Mouse (Mus musculus) bone marrow, adult 2 months (tissue): ENCODE data around the gene Uba7. TPM values are rescaled to one million over a fixed set of nuclear protein-coding genes. Genes with fewer than 3 reads are reported as not detected.

Experiments
- H3K27ac ChIP-seq: fragments of 200-500 bp; 2 replicates; pipeline ENCODE4 v1.5.1; 2012; ENCODE audit warnings: low read depth, mild to moderate bottlenecking, control low read depth, inconsistent platforms, low read length; ENCODE audit not compliant: control insufficient read depth, poor library complexity, insufficient read depth
- H3K4me1 ChIP-seq: fragments of 200-500 bp; 2 replicates; pipeline ENCODE4 v1.6.1; 2011; ENCODE audit warnings: low read length; ENCODE audit not compliant: control insufficient read depth, insufficient read depth
- H3K4me3 ChIP-seq: fragments of 200-500 bp; replicated peaks from 2 replicates; pipeline ENCODE3; 2011; ENCODE audit warnings: mild to moderate bottlenecking, low read depth, low read length, control low read depth; ENCODE audit not compliant: control insufficient read depth
- CTCF ChIP-seq: fragments of 200-500 bp; IDR thresholded peaks from 2 replicates; pipeline ENCODE4 v1.5.1; 2011; ENCODE audit warnings: low read length, control low read depth; ENCODE audit not compliant: control insufficient read depth, insufficient read depth
- POLR2A ChIP-seq: fragments of 200-500 bp; IDR thresholded peaks from 2 replicates; pipeline ENCODE4 v1.6.1; 2011; ENCODE audit warnings: low read depth, mild to moderate bottlenecking, control low read depth, low read length, borderline replicate concordance; ENCODE audit not compliant: control insufficient read depth
- WGBS: fragments of 180-500 bp; shearing (Covaris S2); methylation state at CpG from one replicate; pipeline ENCODE4 v1.1.7; 2018; 5-methylcytosine and 5-hydroxymethylcytosine counted together
- polyA plus RNA-seq: library from polyadenylated mRNA; stranded (reverse); fragments of >200 nt; gene quantifications from 2 replicates; pipeline ENCODE4 v1.2.4, GENCODE M21; 2011; ENCODE audit warnings: low replicate concordance; ENCODE audit not compliant: missing spikeins, insufficient read depth, insufficient read length

The Uba7 gene
- polyA plus RNA-seq, 1 experiment: 310 TPM

GRCm38 (mm10) chr9:107959896-107960295 lies 15.4 kb upstream of the Uba7 start:
- 95% methylated on average over 6 of the region's 6 CpGs for WGBS
- Histone ChIP-seq H3K4me1 (no peaks in the 10 kb centered on the region), H3K4me3 (no peak overlapping the region), H3K27ac (no peak overlapping the region)
- TF ChIP-seq POLR2A (no peak), CTCF (no peak)

- H3K27ac ChIP-seq: no peak overlapping the region
- WGBS: 44% methylated on average over 4 of the region's 4 CpGs
- TF ChIP-seq POLR2A (no peak), CTCF (peak; percentile 23; the same call in 1 of the 2 replicates)
- no peaks in the 10 kb centered on the region for H3K4me1 ChIP-seq
- no peak overlapping the region for H3K4me3 ChIP-seq
These were observed 14.4 kb upstream of the Uba7 start for GRCm38 (mm10) chr9:107960928-107961327.

GRCm38 (mm10) chr9:107961351-107961762 lies 13.9 kb upstream of the Uba7 start:
- no peaks in the 10 kb centered on the region for H3K4me1 ChIP-seq
- no peak for TF ChIP-seq CTCF
- TF ChIP-seq POLR2A: no peak
- H3K27ac ChIP-seq: no peak overlapping the region
- no peak overlapping the region for H3K4me3 ChIP-seq
- WGBS: 89% methylated on average over 10 of the region's 10 CpGs

GRCm38 (mm10) chr9:107961881-107962280 lies 13.4 kb upstream of the Uba7 start:
- H3K4me3 ChIP-seq: no peak overlapping the region
- WGBS: 52% methylated on average over 5 of the region's 5 CpGs
- TF ChIP-seq POLR2A (no peak), CTCF (no peak)
- H3K4me1 ChIP-seq: peaks cover 1% of the 10 kb centered on the region; the same call in 1 of the 2 replicates
- no peak overlapping the region for H3K27ac ChIP-seq

GRCm38 (mm10) chr9:107962916-107963315 lies 12.4 kb upstream of the Uba7 start:
- Histone ChIP-seq H3K4me1 (peaks cover 2% of the 10 kb centered on the region; the same call in 1 of the 2 replicates), H3K4me3 (no peak overlapping the region), H3K27ac (no peak overlapping the region)
- WGBS: 90% methylated on average over 9 of the region's 9 CpGs
- TF ChIP-seq CTCF: no peak
- TF ChIP-seq POLR2A: no peak

GRCm38 (mm10) chr9:107963700-107964099 lies 11.6 kb upstream of the Uba7 start:
- 8% methylated on average over 5 of the region's 5 CpGs for WGBS
- TF ChIP-seq POLR2A (no peak), CTCF (peak; percentile 96)
- Histone ChIP-seq H3K4me1 (peaks cover 2% of the 10 kb centered on the region; the same call in 1 of the 2 replicates), H3K27ac (no peak overlapping the region), H3K4me3 (no peak overlapping the region)

- WGBS: 94% methylated on average over 9 of the region's 9 CpGs
- no peak overlapping the region for H3K27ac ChIP-seq
These were observed 10.6 kb upstream of the Uba7 start for GRCm38 (mm10) chr9:107964681-107965080.

GRCm38 (mm10) chr9:107966676-107967075 lies 8.6 kb upstream of the Uba7 start:
- 37% methylated on average over 10 of the region's 10 CpGs for WGBS
- Histone ChIP-seq H3K4me1 (peaks cover 2% of the 10 kb centered on the region), H3K27ac (no peak overlapping the region), H3K4me3 (no peak overlapping the region)
- TF ChIP-seq CTCF: no peak
- no peak for TF ChIP-seq POLR2A

More at GRCm38 (mm10) chr9:107964681-107965080, 10.6 kb upstream of the Uba7 start:
- no peak for TF ChIP-seq CTCF
- no peak for TF ChIP-seq POLR2A
- no peak overlapping the region for H3K4me3 ChIP-seq
- H3K4me1 ChIP-seq: peaks cover 2% of the 10 kb centered on the region; the same call in 1 of the 2 replicates

- no peak for TF ChIP-seq POLR2A
- TF ChIP-seq CTCF: no peak
- WGBS: 88% methylated on average over 6 of the region's 6 CpGs
- Histone ChIP-seq H3K4me3 (no peak overlapping the region), H3K4me1 (peaks cover 2% of the 10 kb centered on the region), H3K27ac (no peak overlapping the region)
These were observed 7.9 kb upstream of the Uba7 start for GRCm38 (mm10) chr9:107967437-107967836.
